Mouse (Mus musculus) erythroblast, embryonic 14.5 days (primary cell): ENCODE data around the gene Ndfip2.

Experiments used
- GATA1 ChIP-seq: IDR thresholded peaks from 2 replicates; pipeline ENCODE4 v1.6.1; 2012; ENCODE audit warnings: low read length, inconsistent platforms, mixed read lengths
- TAL1 ChIP-seq: IDR thresholded peaks from 3 replicates; pipeline ENCODE4 v1.6.1; 2012; ENCODE audit warnings: low read length, inconsistent platforms, mixed read lengths

DNA sequence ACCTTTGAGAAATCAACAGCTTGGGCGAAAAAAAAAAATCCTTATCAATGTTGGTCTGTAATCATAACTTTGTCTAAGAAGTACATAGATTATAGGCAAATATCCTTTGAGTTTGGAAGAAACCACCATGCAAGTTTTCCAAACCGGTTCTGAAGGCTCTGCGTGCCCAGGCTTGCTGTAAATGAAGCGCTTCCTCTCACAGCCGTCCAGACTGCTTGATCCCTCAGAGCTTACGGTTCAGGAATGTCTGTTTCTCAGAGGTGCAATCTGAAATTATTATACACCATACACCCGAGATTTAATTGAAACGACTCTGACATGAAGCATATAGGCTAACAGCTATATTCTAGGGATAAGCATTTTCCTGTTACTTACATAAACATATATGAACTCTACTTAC, 83.4 kb downstream of the Ndfip2 start:
- no peak for TF ChIP-seq GATA1
- TF ChIP-seq TAL1 = no peak
